Mouse (Mus musculus): ENCODE measurements around the gene Mpzl3. TPM values are rescaled to one million over a fixed set of nuclear protein-coding genes. Genes with fewer than 3 reads are reported as not detected.

The Mpzl3 gene
- polyA plus RNA-seq, 1 experiment from 2014 or later, result 13.9 TPM

DNA sequence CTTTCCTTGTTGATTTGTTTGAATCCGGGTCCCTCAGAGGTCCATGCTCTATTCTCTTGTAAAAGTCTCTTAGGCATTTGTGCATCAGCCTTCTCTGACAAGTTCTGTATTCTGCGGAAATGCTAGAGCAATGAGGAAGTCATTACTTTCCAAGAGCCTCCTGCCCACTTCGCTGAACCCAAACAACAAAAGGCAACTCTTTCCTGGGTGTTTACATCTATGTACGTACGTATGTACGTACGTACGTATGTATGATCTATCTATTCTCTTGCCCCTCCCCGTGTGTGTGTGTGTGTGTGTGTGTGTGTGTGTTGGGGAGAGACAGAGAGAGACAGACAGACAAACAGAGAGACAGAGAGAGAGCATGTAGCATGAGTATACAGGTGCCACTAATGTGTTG lies 61.8 kb downstream of the Mpzl3 start:
- no peak for ATAC-seq (ENCODE audit: insufficient number of reproducible peaks, low FRiP score, low TSS enrichment, low read depth)
- 53% methylated on average over 9 of the region's 9 CpGs for WGBS
- H3K4me2 ChIP-seq, result no peak overlapping the region
- H3K27me3 ChIP-seq, result no peaks in the 10 kb centered on the region
- no peaks in the 10 kb centered on the region for H3K9me3 ChIP-seq
- no peak overlapping the region for H3K27ac ChIP-seq
- no peak overlapping the region for H3K9ac ChIP-seq
- no peak overlapping the region for H3K4me3 ChIP-seq
- peaks cover 31% of the 10 kb centered on the region for H3K4me1 ChIP-seq
- H3K36me3 ChIP-seq, result no peaks in the 10 kb centered on the region

DNA sequence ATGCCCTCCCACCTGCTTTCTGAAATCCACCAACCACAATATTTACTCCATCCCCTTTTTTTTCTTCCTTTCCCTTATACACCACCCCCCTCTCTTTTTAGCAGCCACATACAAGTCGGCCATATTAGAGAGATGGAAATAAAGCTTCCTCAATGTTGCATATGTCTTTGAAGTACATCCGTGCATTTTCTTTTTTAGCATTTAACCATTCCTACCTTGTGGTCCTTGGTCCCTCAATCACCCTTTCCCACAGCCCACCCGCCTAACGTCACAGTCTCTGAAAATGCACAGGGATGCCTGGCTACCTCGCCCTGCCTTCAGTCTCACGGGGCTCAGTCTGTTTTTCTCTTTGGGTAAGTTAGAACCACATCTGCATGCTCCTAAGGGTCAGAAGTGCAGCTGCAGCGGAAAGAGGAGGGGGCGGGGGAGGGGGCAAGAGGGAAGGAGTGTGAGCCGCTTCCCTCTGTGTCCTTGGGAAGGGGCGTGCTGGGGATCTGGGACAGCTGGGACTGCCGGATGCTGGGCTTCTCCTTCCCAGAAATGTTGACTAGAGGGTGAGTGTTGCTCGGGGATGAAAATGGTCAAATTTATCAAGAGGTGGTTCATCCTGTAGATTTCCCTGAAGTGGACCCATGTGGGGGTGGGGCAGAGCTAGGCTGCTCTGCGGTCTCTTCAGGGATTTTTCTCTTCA lies 62.9 kb downstream of the Mpzl3 start, which contains the start of gene Scn2b:
Scn2b (plus strand) TSS at position 42 of the 691 bp plus-strand sequence.
- H3K27ac ChIP-seq, result peak within 1 kb of the TSS; percentile 81
- no peaks in the 10 kb centered on the region for H3K27me3 ChIP-seq
- WGBS, result under 1% methylated on average over 13 of the region's 13 CpGs
- no peaks in the 10 kb centered on the region for H3K36me3 ChIP-seq
- peak within 1 kb of the TSS; percentile 54 for H3K4me3 ChIP-seq
- H3K9me3 ChIP-seq, result no peaks in the 10 kb centered on the region
- H3K4me2 ChIP-seq, result peak within 1 kb of the TSS; percentile 65
- peak within 1 kb of the TSS; percentile 58 for H3K9ac ChIP-seq
- ATAC-seq (ENCODE audit: insufficient number of reproducible peaks, low FRiP score, low TSS enrichment, low read depth), result no peak
- H3K4me1 ChIP-seq, result peaks cover 39% of the 10 kb centered on the region

DNA sequence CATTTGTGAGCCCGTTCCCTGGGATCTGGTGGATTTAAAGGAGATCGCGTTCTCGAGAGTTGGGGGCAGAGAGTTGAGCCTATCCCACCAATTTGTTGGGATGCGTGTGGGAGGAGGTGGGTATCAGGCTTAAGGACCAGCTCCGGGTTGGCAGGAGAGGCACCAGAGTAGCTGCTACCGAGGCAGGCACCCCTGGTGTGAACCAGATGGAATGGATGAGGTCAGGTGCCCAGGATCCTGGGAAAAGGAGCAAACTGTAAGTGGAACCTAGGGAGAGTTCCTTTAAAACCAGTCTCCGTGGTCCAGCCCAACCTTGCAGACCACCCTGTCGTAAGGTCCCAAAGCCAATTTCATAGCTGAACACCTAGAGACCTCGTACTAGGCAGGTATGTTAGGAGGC lies 63.6 kb downstream of the Mpzl3 start:
- H3K4me3 ChIP-seq, result peak overlapping the region; percentile 54
- H3K27me3 ChIP-seq, result no peaks in the 10 kb centered on the region
- H3K4me1 ChIP-seq, result peaks cover 39% of the 10 kb centered on the region
- H3K4me2 ChIP-seq, result peak overlapping the region; percentile 65
- 14% methylated on average over 10 of the region's 10 CpGs for WGBS
- H3K9me3 ChIP-seq, result no peaks in the 10 kb centered on the region
- H3K27ac ChIP-seq, result peak overlapping the region; percentile 81; the same call in 1 of the 2 replicates
- ATAC-seq (ENCODE audit: insufficient number of reproducible peaks, low FRiP score, low TSS enrichment, low read depth), result no peak
- peak overlapping the region; percentile 45 for H3K9ac ChIP-seq
- H3K36me3 ChIP-seq, result no peaks in the 10 kb centered on the region

DNA sequence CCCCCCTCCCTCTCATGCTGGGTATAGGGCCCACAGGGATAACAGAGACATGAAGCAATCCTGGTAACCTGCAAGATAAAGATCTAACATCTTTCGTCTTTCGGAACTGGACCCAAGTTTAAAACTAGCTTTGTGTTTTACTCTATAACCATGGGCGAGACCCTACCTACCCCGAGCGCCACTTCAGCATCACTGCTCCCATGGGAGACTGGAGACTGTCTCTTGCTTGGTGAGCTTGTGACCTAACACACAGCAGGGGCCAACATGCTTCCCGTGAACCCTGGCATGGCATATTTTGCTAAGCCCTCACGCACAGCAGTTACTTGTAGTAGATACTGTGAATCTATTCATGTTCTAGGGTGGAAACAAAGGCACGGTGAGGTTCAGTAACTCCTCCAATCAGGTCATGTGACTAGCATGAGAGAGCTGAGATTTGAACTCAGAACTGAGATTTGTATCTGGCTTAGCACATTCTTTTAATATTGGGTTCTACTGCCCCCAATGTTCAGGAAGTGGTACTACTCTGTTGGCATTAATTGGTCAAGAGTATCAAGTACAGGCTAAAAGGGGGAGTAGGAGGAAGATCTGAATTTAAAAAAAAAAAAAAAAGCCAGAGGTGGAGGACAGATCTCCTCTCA lies 64.4 kb downstream of the Mpzl3 start:
- Histone ChIP-seq H3K36me3 (no peaks in the 10 kb centered on the region), H3K4me1 (peaks cover 39% of the 10 kb centered on the region), H3K27me3 (no peaks in the 10 kb centered on the region), H3K4me3 (peak overlapping the region; percentile 54), H3K9ac (no peak overlapping the region), H3K4me2 (peak overlapping the region; percentile 65), H3K27ac (no peak overlapping the region), H3K9me3 (no peaks in the 10 kb centered on the region)
- ATAC-seq (ENCODE audit: insufficient number of reproducible peaks, low FRiP score, low TSS enrichment, low read depth), result no peak
- 90% methylated on average over 8 of the region's 8 CpGs for WGBS

DNA sequence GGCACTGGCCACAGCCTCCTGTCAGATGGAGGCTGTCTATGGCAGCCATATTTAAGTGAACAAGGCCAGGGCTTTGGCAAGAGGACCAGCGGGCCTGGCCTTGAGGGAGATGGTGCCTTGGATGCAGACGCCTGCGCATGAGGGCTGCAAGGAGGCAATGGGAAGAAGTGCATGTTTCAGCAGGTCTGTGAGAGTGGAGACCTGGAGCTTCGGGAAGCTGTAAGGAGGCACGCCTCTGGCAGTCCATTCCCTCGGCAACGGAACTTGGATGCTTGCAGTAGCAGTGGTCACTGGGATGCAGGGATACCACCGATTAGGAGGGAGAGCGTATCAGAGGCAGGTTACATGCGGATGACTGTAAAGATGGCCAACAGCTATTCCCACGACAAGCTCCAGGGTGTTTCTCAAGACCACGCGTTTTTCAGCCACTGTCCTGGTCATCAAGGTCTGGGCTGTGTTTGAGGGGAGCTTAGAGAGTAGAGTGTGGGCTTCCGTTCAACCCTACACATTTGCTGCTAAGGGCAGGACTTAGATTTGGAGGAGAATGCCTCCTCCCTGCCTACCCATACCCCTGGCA lies 65.1 kb downstream of the Mpzl3 start:
- Histone ChIP-seq H3K9ac (no peak overlapping the region), H3K4me3 (no peak overlapping the region), H3K4me2 (no peak overlapping the region), H3K27ac (no peak overlapping the region), H3K4me1 (peaks cover 39% of the 10 kb centered on the region), H3K9me3 (no peaks in the 10 kb centered on the region), H3K36me3 (no peaks in the 10 kb centered on the region), H3K27me3 (no peaks in the 10 kb centered on the region)
- WGBS, result 84% methylated on average over 14 of the region's 14 CpGs
- no peak for ATAC-seq (ENCODE audit: insufficient number of reproducible peaks, low FRiP score, low TSS enrichment, low read depth)

DNA sequence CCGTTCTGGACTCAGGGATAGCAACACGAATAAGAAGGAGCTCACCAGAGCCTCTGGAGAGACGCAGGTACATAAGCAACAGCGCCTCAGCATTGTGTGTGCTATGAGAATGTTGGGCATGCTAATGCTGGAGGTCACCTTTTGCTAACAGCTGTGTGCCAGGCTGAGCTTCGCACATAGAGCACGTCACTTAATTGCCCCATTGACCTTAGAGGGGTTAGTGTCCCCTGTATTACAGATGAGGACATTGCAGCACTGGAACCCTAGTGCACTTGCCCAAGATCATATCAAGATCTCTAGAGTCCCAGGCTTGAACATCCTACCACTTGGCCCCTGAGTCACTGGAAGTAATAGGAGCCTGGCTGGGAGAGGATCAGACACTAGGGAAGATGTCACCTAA lies 65.6 kb downstream of the Mpzl3 start:
- Histone ChIP-seq H3K9me3 (no peaks in the 10 kb centered on the region), H3K9ac (no peak overlapping the region), H3K4me2 (no peak overlapping the region), H3K27me3 (no peaks in the 10 kb centered on the region), H3K36me3 (peaks cover 4% of the 10 kb centered on the region; the same call in 1 of the 2 replicates), H3K4me3 (no peak overlapping the region), H3K27ac (no peak overlapping the region), H3K4me1 (peaks cover 36% of the 10 kb centered on the region)
- WGBS, result 76% methylated on average over 6 of the region's 6 CpGs
- ATAC-seq (ENCODE audit: insufficient number of reproducible peaks, low FRiP score, low TSS enrichment, low read depth), result no peak

DNA sequence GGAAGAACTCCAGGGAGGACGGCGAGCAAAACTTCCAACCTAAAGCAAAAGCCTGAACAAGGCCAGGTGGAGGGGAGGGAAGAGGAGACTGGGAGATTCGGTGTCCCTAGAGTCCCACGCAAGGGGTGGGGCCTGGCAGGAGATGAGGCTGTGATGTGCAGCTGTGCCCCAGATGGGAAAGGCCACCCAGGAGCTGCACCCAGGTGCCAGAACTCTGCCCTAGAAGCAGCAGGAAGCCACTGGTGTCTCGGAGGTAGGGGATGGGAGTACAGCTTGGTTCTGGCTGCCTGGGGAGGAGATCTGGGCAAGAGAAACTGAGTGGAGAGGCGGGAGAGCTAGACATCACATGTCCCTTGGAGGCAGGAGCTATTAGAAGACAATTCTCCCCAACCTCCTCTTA lies 66.0 kb downstream of the Mpzl3 start:
- H3K4me1 ChIP-seq, result peaks cover 33% of the 10 kb centered on the region

DNA sequence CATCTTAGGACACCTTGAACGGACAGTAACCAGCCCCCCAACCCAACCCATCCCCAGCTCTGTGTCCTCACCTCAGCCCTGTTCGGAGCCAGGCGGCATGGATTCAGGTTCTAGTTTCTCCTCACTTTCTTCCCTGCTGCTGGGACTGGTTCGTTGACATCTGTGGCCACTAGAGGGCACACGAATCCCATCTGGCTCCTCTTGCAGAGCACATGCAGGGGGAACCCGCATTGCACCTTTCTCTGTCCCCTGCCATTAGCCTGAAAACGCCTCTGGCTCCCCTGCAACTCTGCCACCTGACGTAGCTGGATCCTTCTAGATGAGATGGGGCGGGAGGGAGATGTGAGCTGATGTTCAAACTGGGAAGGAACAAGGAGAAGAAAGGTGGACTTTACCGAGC lies 66.8 kb downstream of the Mpzl3 start:
- Histone ChIP-seq H3K4me3 (peak overlapping the region; percentile 22), H3K9me3 (no peaks in the 10 kb centered on the region), H3K27ac (no peak overlapping the region), H3K4me2 (peak overlapping the region; percentile 41), H3K36me3 (peaks cover 10% of the 10 kb centered on the region), H3K9ac (no peak overlapping the region), H3K27me3 (no peaks in the 10 kb centered on the region), H3K4me1 (peaks cover 27% of the 10 kb centered on the region)
- ATAC-seq (ENCODE audit: insufficient number of reproducible peaks, low FRiP score, low TSS enrichment, low read depth), result no peak
- 2% methylated on average over 10 of the region's 10 CpGs for WGBS

More for the DNA sequence above, 66.0 kb downstream of the Mpzl3 start:
- Histone ChIP-seq H3K36me3 (peaks cover 8% of the 10 kb centered on the region), H3K4me3 (no peak overlapping the region), H3K9ac (no peak overlapping the region), H3K27ac (no peak overlapping the region), H3K27me3 (no peaks in the 10 kb centered on the region), H3K4me2 (no peak overlapping the region), H3K9me3 (no peaks in the 10 kb centered on the region)
- ATAC-seq (ENCODE audit: insufficient number of reproducible peaks, low FRiP score, low TSS enrichment, low read depth), result no peak
- WGBS, result 48% methylated on average over 6 of the region's 6 CpGs

DNA sequence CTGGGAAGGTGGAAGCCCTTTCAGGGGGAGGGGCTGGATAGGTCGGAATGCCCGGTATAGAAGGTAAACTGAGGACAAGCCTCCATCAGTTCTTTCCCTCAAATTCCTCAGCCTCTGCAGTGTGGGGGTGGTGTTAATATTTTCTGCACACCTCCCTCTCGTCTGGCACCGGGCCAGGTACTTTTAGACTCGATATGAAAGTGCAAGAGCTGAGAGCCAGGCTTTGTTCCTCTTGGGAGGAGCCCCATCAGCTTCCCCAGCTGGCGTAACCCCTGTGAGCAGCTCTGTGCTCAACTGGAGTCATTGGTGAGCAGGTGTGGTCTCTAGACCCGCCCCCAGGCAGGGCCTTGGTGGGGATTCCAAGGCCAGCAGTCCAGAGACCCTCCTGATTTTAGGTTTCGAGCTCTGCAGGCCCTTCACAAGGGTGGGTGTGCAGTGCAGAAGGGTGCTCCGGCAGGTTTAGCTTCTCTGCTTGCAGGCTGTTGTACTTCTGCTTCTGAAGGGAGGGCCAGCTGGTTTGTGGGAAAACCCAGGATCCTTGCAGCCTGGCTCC lies 67.3 kb downstream of the Mpzl3 start:
- Histone ChIP-seq H3K27me3 (no peaks in the 10 kb centered on the region), H3K27ac (0 out of 2 replicates have a peak overlapping the region, but pooled peaks have one; percentile 47), H3K4me1 (peaks cover 25% of the 10 kb centered on the region), H3K36me3 (peaks cover 13% of the 10 kb centered on the region), H3K4me3 (peak overlapping the region; percentile 22), H3K4me2 (peak overlapping the region; percentile 41), H3K9ac (no peak overlapping the region), H3K9me3 (no peaks in the 10 kb centered on the region)
- 21% methylated on average over 9 of the region's 9 CpGs for WGBS
- no peak for ATAC-seq (ENCODE audit: insufficient number of reproducible peaks, low FRiP score, low TSS enrichment, low read depth)

DNA sequence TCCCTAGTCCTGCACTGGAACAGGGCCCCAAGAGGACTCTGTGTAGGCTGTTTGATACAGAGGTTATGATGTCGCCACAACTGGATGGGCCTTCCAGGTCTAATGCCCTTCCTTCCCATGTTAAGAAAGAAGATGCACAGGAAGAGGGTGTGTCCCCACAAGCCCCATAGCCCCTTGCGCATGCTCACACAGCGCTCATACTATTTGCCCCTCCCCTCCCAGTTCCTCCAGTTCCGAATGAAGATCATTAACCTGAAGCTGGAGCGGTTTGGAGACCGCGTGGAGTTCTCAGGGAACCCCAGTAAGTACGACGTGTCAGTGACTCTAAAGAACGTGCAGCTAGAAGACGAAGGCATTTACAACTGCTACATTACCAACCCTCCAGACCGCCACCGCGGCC lies 70.2 kb downstream of the Mpzl3 start:
- no peak for ATAC-seq (ENCODE audit: insufficient number of reproducible peaks, low FRiP score, low TSS enrichment, low read depth)
- WGBS, result 88% methylated on average over 14 of the region's 14 CpGs

DNA sequence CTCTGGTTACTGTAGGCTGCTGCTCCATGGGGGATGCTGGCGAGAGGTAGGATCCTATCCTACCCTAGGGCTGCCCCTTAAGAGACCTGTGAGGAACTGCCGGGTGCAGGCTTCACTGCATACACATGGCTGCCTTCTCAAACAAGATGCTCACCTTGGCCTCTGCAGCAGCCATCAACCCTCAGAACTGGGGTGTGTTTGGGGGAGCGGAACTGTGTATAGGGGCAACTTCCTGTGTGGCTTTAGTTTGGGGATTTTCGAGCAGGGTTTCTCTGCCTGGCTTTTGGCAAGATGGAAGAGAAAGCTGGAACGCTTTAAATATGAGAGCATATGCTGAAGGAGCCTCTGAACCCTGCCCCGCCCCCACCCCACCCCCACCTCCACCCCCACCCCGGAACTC lies 72.0 kb downstream of the Mpzl3 start:
- H3K4me1 ChIP-seq, result peaks cover 7% of the 10 kb centered on the region
- H3K36me3 ChIP-seq, result peaks cover 13% of the 10 kb centered on the region
- no peaks in the 10 kb centered on the region for H3K27me3 ChIP-seq
- no peak overlapping the region for H3K27ac ChIP-seq
- no peak overlapping the region for H3K4me3 ChIP-seq
- no peak overlapping the region for H3K9ac ChIP-seq
- no peaks in the 10 kb centered on the region for H3K9me3 ChIP-seq
- WGBS, result 68% methylated on average over 7 of the region's 7 CpGs
- ATAC-seq (ENCODE audit: insufficient number of reproducible peaks, low FRiP score, low TSS enrichment, low read depth), result no peak
- H3K4me2 ChIP-seq, result no peak overlapping the region

More for the DNA sequence above, 70.2 kb downstream of the Mpzl3 start:
- H3K4me1 ChIP-seq, result peaks cover 14% of the 10 kb centered on the region
- no peak overlapping the region for H3K4me2 ChIP-seq
- peaks cover 13% of the 10 kb centered on the region for H3K36me3 ChIP-seq
- H3K27me3 ChIP-seq, result no peaks in the 10 kb centered on the region
- H3K4me3 ChIP-seq, result no peak overlapping the region
- no peak overlapping the region for H3K27ac ChIP-seq
- no peak overlapping the region for H3K9ac ChIP-seq
- H3K9me3 ChIP-seq, result no peaks in the 10 kb centered on the region
